Mouse (Mus musculus) testis, postnatal 14 days (tissue): ENCODE measurements at regions not wholly inside any gene's neighbourhood (a gene's known extent, or its start where the extent isn't known, plus 50 kb on each side); places are given as distances from the start of the nearest gene placed in this dataset.
A peak's percentile ranks its signal among the peaks of the same experiment; 100 is the strongest.

Experiments
- DNase-seq: peaks from one replicate; pipeline ENCODE4 v3.0.0; 2021; ENCODE audit warnings: low spot score

- peak; percentile 33 for DNase-seq
Observed at GRCm38 (mm10) chr4:62889708-62890107, 75.7 kb upstream of the Zfp618 start.

- no peak for DNase-seq
Observed at GRCm38 (mm10) chr4:62890588-62891580, 74.5 kb upstream of the Zfp618 start.

- no peak for DNase-seq
Observed at GRCm38 (mm10) chr4:62912891-62913290, 52.5 kb upstream of the Zfp618 start.
